Mouse (Mus musculus) inflammation-experienced regulatory T-cells, adult 16 weeks (primary cell): ENCODE measurements around the gene H1fx. TPM values are rescaled to one million over a fixed set of nuclear protein-coding genes. Genes with fewer than 3 reads are reported as not detected.

Experiments used
- polyA plus RNA-seq: library from polyadenylated mRNA; unstranded; fragments of 100-300 nt; shearing (Covaris generic); gene quantifications from one replicate; pipeline ENCODE4 v1.2.1, GENCODE M21; 2017

H1fx gene
- not detected for polyA plus RNA-seq

DNA sequence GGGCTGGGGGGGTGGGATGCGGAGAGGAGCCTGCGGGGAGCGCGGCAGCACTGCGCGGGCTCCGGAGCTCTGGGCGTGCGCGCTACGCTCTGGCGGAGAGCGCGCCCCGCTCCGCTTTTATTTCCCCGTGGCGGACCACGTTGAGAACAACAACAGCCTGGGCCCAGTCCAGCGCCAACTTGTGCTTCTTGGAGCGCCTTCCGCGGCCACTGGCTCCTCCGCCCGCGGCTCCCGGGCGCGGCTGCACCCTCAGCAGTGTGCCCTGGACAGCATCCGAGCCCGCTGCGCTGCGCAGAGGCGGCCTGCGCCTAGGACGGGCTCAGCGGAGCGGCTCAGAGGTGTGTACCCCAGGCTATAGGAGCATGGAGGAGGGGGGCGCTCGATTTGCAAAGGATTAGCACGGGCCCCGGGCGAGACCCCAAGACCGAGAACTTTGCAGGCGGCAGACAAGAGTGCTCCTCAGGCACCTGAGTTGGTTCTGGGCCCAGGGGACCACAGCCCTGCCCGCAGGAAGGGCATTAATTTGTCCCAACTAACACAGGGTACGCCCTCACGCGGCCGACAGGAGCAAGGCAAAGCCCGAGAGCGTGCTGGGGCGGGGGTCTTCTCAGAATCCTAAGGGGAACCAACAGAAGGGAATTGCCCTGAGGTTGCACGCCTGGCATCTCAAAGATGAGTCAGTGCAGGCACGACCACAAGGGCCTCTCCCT, at the start of gene H1fx:
Gene H1fx, minus strand, starts transcription at position 91 of the 710 bp plus-strand sequence.

Other genes starting within 250 kb of the H1fx start
- gene Gp9, start 203.6 kb downstream of the H1fx start, polyA plus RNA-seq = 0.34 TPM
- gene Rab43, start 169.5 kb downstream of the H1fx start, polyA plus RNA-seq = 16.7 TPM
- 11.5 TPM for gene Gm45140, start 145.8 kb downstream of the H1fx start, polyA plus RNA-seq
- gene Isy1, start 142.8 kb downstream of the H1fx start, polyA plus RNA-seq = 84.3 TPM
- 1,241 TPM for gene Cnbp, start 130.5 kb downstream of the H1fx start, polyA plus RNA-seq
- 195 TPM for gene Copg1, start 93.8 kb downstream of the H1fx start, polyA plus RNA-seq
- 54.8 TPM for gene Hmces, start 67.7 kb downstream of the H1fx start, polyA plus RNA-seq
- gene Rab7, start 63.6 kb upstream of the H1fx start, polyA plus RNA-seq = 318 TPM
- 296 TPM for gene Rpn1, start 102.8 kb upstream of the H1fx start, polyA plus RNA-seq
- not detected for gene Gata2, start 212.3 kb upstream of the H1fx start, polyA plus RNA-seq
- gene Dnajb8, start 240.6 kb upstream of the H1fx start, polyA plus RNA-seq = not detected